Mouse (Mus musculus) embryonic facial prominence, embryonic 15.5 days (tissue): ENCODE measurements around the gene Ppp1r21. TPM values are rescaled to one million over a fixed set of nuclear protein-coding genes. Genes with fewer than 3 reads are reported as not detected.

ENCODE experiments used
- ATAC-seq: fragments of 200-750 bp; cut with Nextera tagmentation; 2 replicates; pipeline ENCODE4 v1.8.0; 2017; ENCODE audit warnings: low read depth, moderate TSS enrichment; ENCODE audit not compliant: insufficient number of reproducible peaks, low FRiP score, low TSS enrichment
- H3K27ac ChIP-seq: fragments of 300-500 bp; sonication (generic); replicated peaks from 2 replicates; pipeline ENCODE4 v1.5.1; 2015; ENCODE audit warnings: mild to moderate bottlenecking, inconsistent platforms
- H3K27me3 ChIP-seq: fragments of 300-500 bp; sonication (generic); 2 replicates; pipeline ENCODE4 v1.6.1; 2015; ENCODE audit warnings: inconsistent platforms
- H3K36me3 ChIP-seq: fragments of 300-500 bp; sonication (generic); 2 replicates; pipeline ENCODE4 v1.6.1; 2015; ENCODE audit warnings: mild to moderate bottlenecking, inconsistent platforms
- H3K4me1 ChIP-seq: fragments of 300-500 bp; sonication (generic); 2 replicates; pipeline ENCODE4 v1.6.1; 2015; ENCODE audit warnings: inconsistent platforms
- H3K4me2 ChIP-seq: fragments of 300-500 bp; sonication (generic); replicated peaks from 2 replicates; pipeline ENCODE4 v1.6.1; 2015; ENCODE audit warnings: mild to moderate bottlenecking, inconsistent platforms
- H3K4me3 ChIP-seq: fragments of 300-500 bp; sonication (generic); replicated peaks from 2 replicates; pipeline ENCODE4 v1.5.1; 2015; ENCODE audit warnings: mild to moderate bottlenecking, inconsistent platforms
- H3K9ac ChIP-seq: fragments of 300-500 bp; sonication (generic); 2 replicates; pipeline ENCODE4 v1.6.1; 2015; ENCODE audit warnings: inconsistent platforms
- H3K9me3 ChIP-seq: fragments of 300-500 bp; sonication (generic); replicated peaks from 2 replicates; pipeline ENCODE4 v1.6.1; 2016; ENCODE audit warnings: inconsistent platforms
- WGBS: fragments of 180-500 bp; shearing (Covaris S2); methylation state at CpG from one replicate; pipeline ENCODE4 v1.1.7; 2015; 5-methylcytosine and 5-hydroxymethylcytosine counted together
- polyA plus RNA-seq: library from polyadenylated mRNA; unstranded; fragments of >200 nt; fragmentation: Nextera tagmentation; extraction: Ambion mirVana; gene quantifications from 2 replicates; pipeline ENCODE4 v1.2.1, GENCODE M21; 2015

Ppp1r21 gene
- polyA plus RNA-seq, 1 experiment from 2014 or later, result 19.2 TPM

DNA sequence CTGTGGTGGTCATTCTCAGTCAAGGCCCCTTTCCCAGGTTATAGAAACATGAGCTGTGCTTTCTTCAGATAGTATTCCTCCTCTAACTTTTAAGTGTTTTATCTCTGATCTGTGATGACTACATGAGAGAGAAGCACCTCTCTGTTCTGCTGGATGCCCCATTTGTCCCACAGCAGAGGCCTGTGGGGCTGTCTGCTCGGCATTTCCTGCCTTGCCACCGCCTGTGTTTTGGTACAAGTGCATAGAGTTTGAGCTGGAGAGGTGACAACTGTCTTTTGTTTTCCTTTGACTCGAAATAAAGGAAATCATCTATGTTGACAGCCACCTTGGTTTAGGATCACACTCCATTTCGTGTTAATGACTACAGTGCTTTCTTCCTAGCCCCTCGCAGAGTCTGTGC is 44.9 kb downstream of the Ppp1r21 start:
- no peaks in the 10 kb centered on the region for H3K4me1 ChIP-seq
- no peaks in the 10 kb centered on the region for H3K27me3 ChIP-seq
- H3K36me3 ChIP-seq, result peaks cover 62% of the 10 kb centered on the region
- no peak overlapping the region for H3K4me3 ChIP-seq
- H3K9ac ChIP-seq, result no peak overlapping the region
- no peak overlapping the region for H3K4me2 ChIP-seq
- H3K9me3 ChIP-seq, result no peaks in the 10 kb centered on the region
- no peak for ATAC-seq
- WGBS, result 76% methylated on average over 5 of the region's 5 CpGs
- no peak overlapping the region for H3K27ac ChIP-seq

DNA sequence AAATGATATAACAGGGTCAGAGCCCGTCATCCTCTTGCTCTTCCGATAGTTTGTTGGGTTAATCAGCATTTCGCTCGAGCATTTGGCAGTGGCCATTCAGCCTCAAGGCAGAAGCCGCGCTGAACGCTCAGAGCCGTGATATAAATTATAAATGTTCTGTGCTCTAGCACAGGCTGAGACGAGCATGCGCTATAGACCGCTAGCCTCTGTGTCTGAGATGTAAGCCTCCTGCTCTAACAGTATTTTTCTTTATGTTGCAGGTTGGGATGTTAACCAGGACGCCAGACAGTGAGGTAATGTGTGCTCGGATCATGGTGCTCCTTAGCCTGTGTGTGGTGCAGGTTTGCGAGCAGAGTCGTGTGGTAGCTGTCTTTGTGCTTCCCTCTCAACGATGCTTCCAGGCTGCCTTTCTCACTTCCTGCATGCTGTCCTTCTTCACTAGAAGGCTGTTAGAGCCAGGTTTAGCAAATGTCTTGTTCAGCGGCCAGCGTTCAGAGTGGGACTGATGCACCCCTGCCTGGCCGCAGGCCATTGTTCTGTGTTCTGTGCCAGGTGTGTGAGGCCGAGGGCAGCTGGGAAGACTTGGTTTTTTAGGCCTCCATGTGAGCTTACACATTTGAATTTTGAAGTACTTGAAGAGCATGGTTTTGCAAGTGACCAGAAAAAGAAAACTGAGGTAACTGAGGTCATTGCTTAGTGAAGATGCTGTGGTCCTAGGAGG is 48.8 kb downstream of the Ppp1r21 start:
- Histone ChIP-seq H3K4me1 (no peaks in the 10 kb centered on the region), H3K4me2 (no peak overlapping the region), H3K9ac (no peak overlapping the region), H3K36me3 (peaks cover 48% of the 10 kb centered on the region), H3K27me3 (no peaks in the 10 kb centered on the region), H3K27ac (no peak overlapping the region), H3K4me3 (no peak overlapping the region), H3K9me3 (no peaks in the 10 kb centered on the region)
- 90% methylated on average over 20 of the region's 20 CpGs for WGBS
- no peak for ATAC-seq

DNA sequence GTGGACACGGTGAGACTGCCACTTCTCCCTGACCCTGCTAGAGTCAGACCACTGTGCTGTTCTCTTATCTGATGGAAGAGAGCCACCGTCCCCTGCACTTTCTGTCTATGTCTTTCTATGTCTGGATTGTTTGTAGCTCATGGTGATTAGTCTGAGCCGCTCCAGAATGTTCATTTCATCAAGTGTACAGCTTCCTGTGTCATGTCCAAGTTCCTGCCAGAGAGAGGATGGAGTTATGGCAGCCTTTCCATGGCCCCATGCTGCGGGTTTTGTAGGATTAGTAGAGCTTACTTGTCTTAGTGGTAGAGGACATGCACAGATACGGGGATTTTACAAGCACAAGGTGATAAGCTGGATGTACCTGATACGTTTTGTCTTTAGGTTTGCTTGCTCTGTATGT is 50.6 kb downstream of the Ppp1r21 start:
- H3K36me3 ChIP-seq, result peaks cover 60% of the 10 kb centered on the region
- H3K4me3 ChIP-seq, result no peak overlapping the region
- H3K9me3 ChIP-seq, result no peaks in the 10 kb centered on the region
- no peaks in the 10 kb centered on the region for H3K27me3 ChIP-seq
- H3K4me1 ChIP-seq, result no peaks in the 10 kb centered on the region
- H3K4me2 ChIP-seq, result no peak overlapping the region
- no peak for ATAC-seq
- no peak overlapping the region for H3K9ac ChIP-seq
- H3K27ac ChIP-seq, result no peak overlapping the region
- WGBS, result 77% methylated on average over 6 of the region's 6 CpGs

GRCm38 (mm10) chr17:88581511-88582021 is 51.6 kb downstream of the Ppp1r21 start:
- Histone ChIP-seq H3K27me3 (no peaks in the 10 kb centered on the region), H3K9me3 (no peaks in the 10 kb centered on the region), H3K4me1 (no peaks in the 10 kb centered on the region), H3K36me3 (peaks cover 64% of the 10 kb centered on the region), H3K4me2 (no peak overlapping the region), H3K9ac (no peak overlapping the region), H3K4me3 (no peak overlapping the region), H3K27ac (no peak overlapping the region)
- 54% methylated on average over 6 of the region's 6 CpGs for WGBS
- no peak for ATAC-seq

DNA sequence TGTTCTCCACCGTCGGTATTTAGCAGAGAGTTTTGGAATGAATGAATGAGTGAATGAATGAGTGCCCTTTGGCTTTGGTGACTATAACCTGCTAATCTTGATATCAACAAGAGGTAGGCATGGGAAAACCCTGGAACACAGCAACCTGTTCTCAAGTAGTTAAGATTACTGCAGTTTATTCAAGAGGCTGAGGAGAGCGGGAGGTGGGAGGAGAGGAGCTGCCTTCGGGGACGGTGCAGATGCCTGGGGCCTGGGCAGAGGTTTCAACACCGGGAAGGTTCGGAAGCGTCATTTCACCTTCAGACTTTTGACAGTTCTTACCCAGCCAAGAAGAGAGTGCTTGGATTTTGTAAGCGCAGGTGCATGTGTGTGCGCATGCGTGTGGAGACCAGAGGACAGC is 53.1 kb downstream of the Ppp1r21 start:
- no peak for ATAC-seq
- 69% methylated on average over 11 of the region's 11 CpGs for WGBS
- Histone ChIP-seq H3K36me3 (peaks cover 62% of the 10 kb centered on the region), H3K4me1 (no peaks in the 10 kb centered on the region), H3K9ac (no peak overlapping the region), H3K4me3 (no peak overlapping the region), H3K27me3 (no peaks in the 10 kb centered on the region), H3K9me3 (no peaks in the 10 kb centered on the region), H3K27ac (no peak overlapping the region), H3K4me2 (no peak overlapping the region)

GRCm38 (mm10) chr17:88583411-88583810 is 53.5 kb downstream of the Ppp1r21 start:
- H3K4me1 ChIP-seq, result no peaks in the 10 kb centered on the region
- ATAC-seq, result no peak
- no peaks in the 10 kb centered on the region for H3K9me3 ChIP-seq
- H3K4me2 ChIP-seq, result no peak overlapping the region
- 86% methylated on average over 8 of the region's 8 CpGs for WGBS
- H3K36me3 ChIP-seq, result peaks cover 63% of the 10 kb centered on the region
- H3K27ac ChIP-seq, result no peak overlapping the region
- H3K27me3 ChIP-seq, result no peaks in the 10 kb centered on the region
- no peak overlapping the region for H3K4me3 ChIP-seq
- no peak overlapping the region for H3K9ac ChIP-seq

DNA sequence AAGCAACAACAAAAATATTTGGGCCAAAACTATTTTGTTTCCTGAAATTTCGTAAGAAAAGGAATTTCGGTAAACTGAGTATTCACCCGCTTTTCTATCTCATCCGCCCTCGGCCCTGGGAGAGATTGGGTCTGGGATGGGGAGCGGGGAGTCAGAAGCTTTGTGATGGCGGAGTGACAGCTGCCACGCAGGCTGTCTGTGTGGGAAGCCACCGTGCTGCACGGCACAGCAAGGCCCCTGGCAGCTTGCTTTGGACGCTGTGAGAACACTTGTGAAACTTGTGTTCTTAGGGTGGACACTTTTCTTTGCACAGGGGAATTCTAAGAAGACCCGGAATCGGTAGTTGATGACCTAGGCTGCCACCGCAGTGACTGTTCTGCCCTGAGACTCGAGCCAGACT is 57.5 kb downstream of the Ppp1r21 start:
- H3K27ac ChIP-seq, result no peak overlapping the region
- H3K9ac ChIP-seq, result no peak overlapping the region
- peaks cover 51% of the 10 kb centered on the region for H3K36me3 ChIP-seq
- ATAC-seq, result no peak
- H3K4me3 ChIP-seq, result no peak overlapping the region
- 79% methylated on average over 15 of the region's 15 CpGs for WGBS
- no peaks in the 10 kb centered on the region for H3K27me3 ChIP-seq
- no peaks in the 10 kb centered on the region for H3K4me1 ChIP-seq
- no peak overlapping the region for H3K4me2 ChIP-seq
- H3K9me3 ChIP-seq, result no peaks in the 10 kb centered on the region

DNA sequence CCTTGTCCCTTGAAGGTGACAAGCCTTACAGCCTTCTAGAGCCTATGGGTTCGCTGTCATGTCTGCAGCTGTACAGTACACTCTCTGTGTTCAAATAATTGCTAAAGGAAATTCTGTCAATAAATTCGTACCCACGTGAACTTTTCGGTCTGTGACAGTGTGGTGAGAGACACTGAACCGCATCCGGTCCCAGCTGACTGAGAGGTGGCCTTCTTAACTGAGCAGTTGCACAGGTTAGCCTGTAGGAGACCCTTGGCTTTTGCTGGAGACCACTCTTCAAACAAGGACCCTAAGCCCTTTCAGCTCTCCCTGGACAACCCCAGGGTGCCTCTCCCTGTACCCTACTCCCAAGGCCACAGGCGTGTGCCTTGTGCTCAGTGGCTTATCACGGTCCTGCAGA is 58.3 kb downstream of the Ppp1r21 start:
- H3K4me3 ChIP-seq, result no peak overlapping the region
- no peaks in the 10 kb centered on the region for H3K27me3 ChIP-seq
- no peaks in the 10 kb centered on the region for H3K9me3 ChIP-seq
- 90% methylated on average over 8 of the region's 8 CpGs for WGBS
- H3K27ac ChIP-seq, result no peak overlapping the region
- no peak overlapping the region for H3K9ac ChIP-seq
- no peak for ATAC-seq
- no peaks in the 10 kb centered on the region for H3K4me1 ChIP-seq
- peaks cover 48% of the 10 kb centered on the region for H3K36me3 ChIP-seq
- no peak overlapping the region for H3K4me2 ChIP-seq

GRCm38 (mm10) chr17:88590251-88590650 is 60.3 kb downstream of the Ppp1r21 start:
- Histone ChIP-seq H3K4me1 (no peaks in the 10 kb centered on the region), H3K36me3 (peaks cover 29% of the 10 kb centered on the region), H3K4me3 (no peak overlapping the region), H3K27me3 (no peaks in the 10 kb centered on the region), H3K4me2 (no peak overlapping the region), H3K9me3 (no peaks in the 10 kb centered on the region), H3K27ac (no peak overlapping the region), H3K9ac (no peak overlapping the region)
- WGBS, result 67% methylated on average over 6 of the region's 6 CpGs
- ATAC-seq, result no peak

DNA sequence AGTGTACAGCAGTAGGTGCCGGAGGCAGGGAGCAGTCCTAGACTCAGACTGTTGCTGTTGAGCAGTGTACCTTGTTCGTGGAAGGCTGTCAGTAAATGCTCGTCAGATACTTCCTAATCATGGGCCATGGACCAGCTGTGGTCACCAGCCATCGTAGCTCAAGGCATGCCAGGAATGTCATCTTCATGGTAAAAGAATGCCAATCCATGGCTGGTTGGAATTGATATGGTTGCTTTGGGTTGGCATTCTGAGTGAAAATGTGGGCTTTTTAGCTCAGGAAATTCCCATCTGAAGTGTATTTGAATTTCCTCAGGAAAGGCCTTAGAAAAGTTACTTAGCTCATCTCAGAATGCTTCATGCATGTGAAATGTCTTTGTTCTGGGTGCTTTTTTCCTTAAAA is 65.2 kb downstream of the Ppp1r21 start:
- Histone ChIP-seq H3K4me1 (peaks cover 22% of the 10 kb centered on the region), H3K4me3 (no peak overlapping the region), H3K27me3 (no peaks in the 10 kb centered on the region), H3K9me3 (no peaks in the 10 kb centered on the region), H3K27ac (no peak overlapping the region), H3K4me2 (no peak overlapping the region), H3K36me3 (no peaks in the 10 kb centered on the region), H3K9ac (no peak overlapping the region)
- no peak for ATAC-seq
- 69% methylated on average over 4 of the region's 4 CpGs for WGBS

DNA sequence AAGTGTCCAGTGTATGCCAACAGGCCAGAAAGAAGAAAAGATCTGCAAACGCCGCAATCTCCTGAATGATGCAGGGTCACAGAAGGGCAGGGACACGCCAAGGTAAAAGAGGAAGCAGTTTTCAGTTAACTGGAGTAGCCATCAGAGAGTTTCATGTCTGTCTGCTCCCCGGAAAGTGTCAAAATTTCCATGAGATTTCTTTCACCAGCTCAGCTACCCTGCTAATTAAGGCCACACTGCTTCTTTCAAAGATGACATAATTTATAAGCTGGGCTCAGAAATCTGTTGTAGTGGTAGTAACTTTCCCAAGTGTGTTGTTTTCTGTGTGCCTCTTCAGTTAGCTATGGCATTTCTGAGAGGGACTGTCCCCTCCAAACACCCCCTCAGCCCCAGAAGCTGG is 66.2 kb downstream of the Ppp1r21 start:
- no peaks in the 10 kb centered on the region for H3K36me3 ChIP-seq

More for the DNA sequence above, 66.2 kb downstream of the Ppp1r21 start:
- Histone ChIP-seq H3K9me3 (no peaks in the 10 kb centered on the region), H3K27me3 (no peaks in the 10 kb centered on the region), H3K4me2 (no peak overlapping the region), H3K9ac (no peak overlapping the region), H3K4me1 (peaks cover 29% of the 10 kb centered on the region), H3K27ac (no peak overlapping the region), H3K4me3 (no peak overlapping the region)
- no peak for ATAC-seq
- 75% methylated on average over 4 of the region's 4 CpGs for WGBS
